Mouse (Mus musculus): ENCODE results near the gene Vmn1r4. TPM values are rescaled to one million over a fixed set of nuclear protein-coding genes. Genes with fewer than 3 reads are reported as not detected.
A peak's percentile ranks its signal among the peaks of the same experiment; 100 is the strongest.

The Vmn1r4 gene
- under 1 TPM; 0.30 to 0.72 TPM for total RNA-seq (2021)

GRCm38 (mm10) chr6:56923726-56924707 lies at the start of gene Vmn1r4, which contains the start of gene Nt5c3:
Gene Vmn1r4, plus strand, starts transcription at chr6:56924015.
Gene Nt5c3, minus strand, starts transcription at chr6:56923932.
- intact Hi-C loops (cut with DNase I) = no loop called here
- DNase-seq = peak; percentile 96

- no peak for DNase-seq
- intact Hi-C loops (cut with DNase I) = no loop called here
These were observed 46.9 kb upstream of the Vmn1r4 start for GRCm38 (mm10) chr6:56876870-56877269.

GRCm38 (mm10) chr6:56877985-56878384 lies 45.8 kb upstream of the Vmn1r4 start:
- DNase-seq = no peak
- intact Hi-C loops (cut with DNase I) = no loop called here

GRCm38 (mm10) chr6:56879352-56879955 lies 44.4 kb upstream of the Vmn1r4 start:
- intact Hi-C loops (cut with DNase I) = no loop called here
- DNase-seq = no peak

GRCm38 (mm10) chr6:56888561-56888960 lies 35.3 kb upstream of the Vmn1r4 start:
- intact Hi-C loops (cut with DNase I) = no loop called here

GRCm38 (mm10) chr6:56890762-56891161 lies 33.1 kb upstream of the Vmn1r4 start:
- intact Hi-C loops (cut with DNase I) = no loop called here
- no peak for DNase-seq

More at GRCm38 (mm10) chr6:56888561-56888960, 35.3 kb upstream of the Vmn1r4 start:
- DNase-seq = no peak

GRCm38 (mm10) chr6:56899601-56900000 lies 24.2 kb upstream of the Vmn1r4 start:
- DNase-seq = no peak
- intact Hi-C loops (cut with DNase I) = no loop called here

GRCm38 (mm10) chr6:56901336-56901735 lies 22.5 kb upstream of the Vmn1r4 start:
- DNase-seq = no peak
- intact Hi-C loops (cut with DNase I) = no loop called here

- intact Hi-C loops (cut with DNase I) = no loop called here
- no peak for DNase-seq
These were observed 21.9 kb upstream of the Vmn1r4 start for GRCm38 (mm10) chr6:56901824-56902386.

GRCm38 (mm10) chr6:56902606-56903520 lies 21.0 kb upstream of the Vmn1r4 start:
- DNase-seq = no peak
- intact Hi-C loops (cut with DNase I) = no loop called here

GRCm38 (mm10) chr6:56903831-56904230 lies 20.0 kb upstream of the Vmn1r4 start:
- DNase-seq = no peak
- intact Hi-C loops (cut with DNase I) = no loop called here

GRCm38 (mm10) chr6:56904330-56904729 lies 19.5 kb upstream of the Vmn1r4 start:
- DNase-seq = no peak
- intact Hi-C loops (cut with DNase I) = no loop called here

GRCm38 (mm10) chr6:56904982-56905381 lies 18.8 kb upstream of the Vmn1r4 start:
- intact Hi-C loops (cut with DNase I) = loop anchor here (5.0 kb wide), 1 partner anchor 98 kb away; no protein-coding TSS in a partner anchor
- DNase-seq = no peak

- intact Hi-C loops (cut with DNase I) = loop anchor here (5.0 kb wide), 1 partner anchor 98 kb away; no protein-coding TSS in a partner anchor
- no peak for DNase-seq
These were observed 18.3 kb upstream of the Vmn1r4 start for GRCm38 (mm10) chr6:56905486-56905885.

GRCm38 (mm10) chr6:56906121-56906846 lies 17.5 kb upstream of the Vmn1r4 start:
- no peak for DNase-seq
- intact Hi-C loops (cut with DNase I) = loop anchor here (5.0 kb wide), 1 partner anchor 99 kb away; no protein-coding TSS in a partner anchor

- intact Hi-C loops (cut with DNase I) = loop anchor here (5.0 kb wide), 1 partner anchor 101 kb away; no protein-coding TSS in a partner anchor
- DNase-seq = no peak
These were observed 15.8 kb upstream of the Vmn1r4 start for GRCm38 (mm10) chr6:56907973-56908372.

GRCm38 (mm10) chr6:56908397-56908796 lies 15.4 kb upstream of the Vmn1r4 start:
- no peak for DNase-seq
- intact Hi-C loops (cut with DNase I) = loop anchor here (5.0 kb wide), 1 partner anchor 101 kb away; no protein-coding TSS in a partner anchor

- intact Hi-C loops (cut with DNase I) = loop anchor here (5.0 kb wide), 1 partner anchor 102 kb away; no protein-coding TSS in a partner anchor
- peak; percentile 43 for DNase-seq
These were observed 14.9 kb upstream of the Vmn1r4 start for GRCm38 (mm10) chr6:56908912-56909311.

- intact Hi-C loops (cut with DNase I) = no loop called here
These were observed 12.9 kb upstream of the Vmn1r4 start for GRCm38 (mm10) chr6:56910910-56911309.

More at GRCm38 (mm10) chr6:56910910-56911309, 12.9 kb upstream of the Vmn1r4 start:
- DNase-seq = no peak
